Mouse (Mus musculus) stomach, embryonic 15.5 days (tissue): ENCODE measurements at regions not wholly inside any gene's neighbourhood (a gene's known extent, or its start where the extent isn't known, plus 50 kb on each side); places are given as distances from the start of the nearest gene placed in this dataset.

Source experiments
- ATAC-seq: fragments of 200-750 bp; cut with Nextera tagmentation; 2 replicates; pipeline ENCODE4 v1.8.0; 2017; ENCODE audit warnings: low read depth, moderate number of reproducible peaks, moderate TSS enrichment; ENCODE audit not compliant: insufficient read depth, low FRiP score
- H3K27ac ChIP-seq: fragments of 300-500 bp; sonication (generic); 2 replicates; pipeline ENCODE4 v1.5.1; 2015; ENCODE audit warnings: mild to moderate bottlenecking, inconsistent platforms
- H3K27me3 ChIP-seq: fragments of 300-500 bp; sonication (generic); replicated peaks from 2 replicates; pipeline ENCODE4 v1.6.1; 2015; ENCODE audit warnings: inconsistent platforms
- H3K36me3 ChIP-seq: fragments of 300-500 bp; sonication (generic); 2 replicates; pipeline ENCODE4 v1.6.1; 2015; ENCODE audit warnings: inconsistent platforms
- H3K4me1 ChIP-seq: fragments of 300-500 bp; sonication (generic); 2 replicates; pipeline ENCODE4 v1.6.1; 2015; ENCODE audit warnings: inconsistent platforms
- H3K4me2 ChIP-seq: fragments of 300-500 bp; sonication (generic); 2 replicates; pipeline ENCODE4 v1.6.1; 2015; ENCODE audit warnings: mild to moderate bottlenecking, inconsistent platforms
- H3K4me3 ChIP-seq: fragments of 300-500 bp; sonication (generic); replicated peaks from 2 replicates; pipeline ENCODE4 v1.5.1; 2015; ENCODE audit warnings: inconsistent platforms
- H3K9ac ChIP-seq: fragments of 300-500 bp; sonication (generic); 2 replicates; pipeline ENCODE4 v1.6.1; 2015; ENCODE audit warnings: inconsistent platforms
- H3K9me3 ChIP-seq: fragments of 300-500 bp; sonication (generic); 2 replicates; pipeline ENCODE4 v1.6.1; 2016; ENCODE audit warnings: inconsistent platforms
- WGBS: fragments of 180-500 bp; shearing (Covaris S2); methylation state at CpG from one replicate; pipeline ENCODE4 v1.1.7; 2015; 5-methylcytosine and 5-hydroxymethylcytosine counted together

DNA sequence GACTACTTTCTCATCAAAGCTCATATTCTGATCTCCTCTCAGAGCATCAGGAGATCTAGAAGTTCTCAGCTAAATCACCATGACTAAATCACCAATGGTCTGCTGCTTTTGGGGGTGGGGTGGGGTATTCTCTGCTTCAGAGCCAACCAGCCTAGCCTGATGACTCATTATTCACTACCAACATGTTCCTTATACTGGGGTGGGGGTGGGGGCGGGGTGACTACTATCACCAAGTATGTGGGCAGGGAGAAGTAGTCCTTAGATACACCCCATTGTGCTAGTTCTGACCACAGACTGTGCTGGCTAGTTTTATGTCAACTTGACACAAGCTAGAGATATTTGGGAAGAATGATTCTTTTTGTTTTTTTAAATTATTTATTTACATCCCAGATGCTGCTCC is 143.0 kb downstream of the Cbln1 start:
- Histone ChIP-seq H3K9me3 (no peaks in the 10 kb centered on the region), H3K9ac (no peak overlapping the region), H3K4me2 (no peak overlapping the region), H3K4me3 (no peak overlapping the region), H3K4me1 (no peaks in the 10 kb centered on the region), H3K27ac (no peak overlapping the region), H3K27me3 (no peaks in the 10 kb centered on the region), H3K36me3 (no peaks in the 10 kb centered on the region)
- no peak for ATAC-seq
- WGBS, result 81% methylated on average over 1 of the region's 1 CpGs

- Histone ChIP-seq H3K4me3 (no peak overlapping the region), H3K9ac (no peak overlapping the region), H3K9me3 (no peaks in the 10 kb centered on the region), H3K4me2 (no peak overlapping the region), H3K27me3 (no peaks in the 10 kb centered on the region), H3K4me1 (no peaks in the 10 kb centered on the region), H3K27ac (no peak overlapping the region), H3K36me3 (no peaks in the 10 kb centered on the region)
- whole genome bisulfite sequencing, result 46% methylated on average over 3 of the region's 3 CpGs
- ATAC-seq, result no peak
These were observed 157.8 kb downstream of the Cbln1 start for GRCm38 (mm10) chr8:87314570-87314969.

DNA sequence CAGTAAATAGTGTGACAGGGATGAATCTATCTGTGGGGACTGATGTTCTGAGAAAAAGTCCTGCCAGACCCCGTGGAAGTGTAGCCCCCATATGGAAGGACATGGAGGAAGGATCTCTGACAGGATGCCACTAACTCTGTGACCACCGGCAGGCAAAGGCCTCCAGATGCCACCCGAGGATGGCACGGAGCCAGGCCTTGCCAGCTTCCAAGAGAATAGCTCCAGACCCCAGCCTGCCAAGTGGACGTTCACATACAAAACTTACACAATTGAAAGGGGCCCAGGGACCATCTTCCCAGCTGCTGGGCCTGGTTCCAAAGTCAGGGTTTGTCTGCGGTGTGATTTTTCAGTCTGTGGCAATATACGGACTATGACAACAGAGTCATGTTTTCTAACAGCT is 161.1 kb downstream of the Cbln1 start:
- H3K4me1 ChIP-seq, result no peaks in the 10 kb centered on the region
- no peak overlapping the region for H3K4me3 ChIP-seq
- H3K4me2 ChIP-seq, result no peak overlapping the region
- 67% methylated on average over 7 of the region's 7 CpGs for WGBS
- no peaks in the 10 kb centered on the region for H3K9me3 ChIP-seq
- H3K9ac ChIP-seq, result no peak overlapping the region
- no peak overlapping the region for H3K27ac ChIP-seq
- ATAC-seq, result no peak
- H3K27me3 ChIP-seq, result no peaks in the 10 kb centered on the region
- no peaks in the 10 kb centered on the region for H3K36me3 ChIP-seq

DNA sequence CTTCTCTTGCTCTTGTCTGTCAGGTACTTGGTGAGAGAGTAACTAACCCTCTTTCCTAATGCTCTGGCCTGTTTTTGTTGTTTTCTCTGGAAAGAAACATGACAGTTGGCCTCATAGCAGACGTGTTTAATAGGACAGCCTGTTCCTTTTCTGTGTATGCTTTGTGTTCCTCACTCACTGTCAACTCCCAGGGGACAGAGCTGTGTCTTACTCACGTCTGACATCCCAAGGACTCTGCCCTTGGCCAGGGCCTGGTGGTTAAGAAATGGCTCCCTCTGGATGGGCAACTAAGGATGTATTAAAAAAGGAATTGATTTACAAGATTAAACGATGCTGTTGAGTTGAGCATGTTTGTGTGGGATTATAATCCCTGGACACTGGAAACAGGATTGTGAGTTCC is 164.1 kb downstream of the Cbln1 start:
- 71% methylated on average over 3 of the region's 3 CpGs for WGBS
- no peak overlapping the region for H3K4me3 ChIP-seq

GRCm38 (mm10) chr8:87305001-87305400 is 167.4 kb downstream of the Cbln1 start:
- no peak for ATAC-seq
- H3K4me2 ChIP-seq, result no peak overlapping the region
- H3K4me1 ChIP-seq, result no peaks in the 10 kb centered on the region
- no peaks in the 10 kb centered on the region for H3K9me3 ChIP-seq
- 64% methylated on average over 6 of the region's 6 CpGs for WGBS
- no peak overlapping the region for H3K27ac ChIP-seq
- H3K4me3 ChIP-seq, result no peak overlapping the region
- no peaks in the 10 kb centered on the region for H3K36me3 ChIP-seq
- no peak overlapping the region for H3K9ac ChIP-seq
- H3K27me3 ChIP-seq, result no peaks in the 10 kb centered on the region

More for the DNA sequence above, 164.1 kb downstream of the Cbln1 start:
- H3K9me3 ChIP-seq, result no peaks in the 10 kb centered on the region
- H3K36me3 ChIP-seq, result no peaks in the 10 kb centered on the region
- no peak for ATAC-seq
- H3K27me3 ChIP-seq, result no peaks in the 10 kb centered on the region
- no peaks in the 10 kb centered on the region for H3K4me1 ChIP-seq
- H3K4me2 ChIP-seq, result no peak overlapping the region
- no peak overlapping the region for H3K27ac ChIP-seq
- H3K9ac ChIP-seq, result no peak overlapping the region

DNA sequence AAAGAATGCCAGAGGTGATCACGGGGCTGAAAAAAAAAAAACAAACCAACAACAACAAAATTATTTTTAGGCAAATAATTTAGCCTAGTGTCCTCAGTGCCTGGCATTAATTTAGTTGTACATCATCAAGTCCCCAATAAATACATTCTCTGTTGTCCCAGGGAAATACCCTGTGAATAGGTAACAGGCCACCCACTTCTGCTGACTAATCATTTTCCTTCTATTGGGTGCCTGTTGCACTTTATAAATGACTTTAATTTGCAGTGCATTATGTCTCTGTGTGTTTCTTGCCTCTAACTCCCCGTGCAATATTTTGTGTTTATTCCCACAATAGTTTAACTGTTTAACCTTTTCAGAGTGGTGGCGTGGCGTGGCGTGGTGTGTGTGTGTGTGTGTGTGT is 168.9 kb downstream of the Cbln1 start:
- Histone ChIP-seq H3K36me3 (no peaks in the 10 kb centered on the region), H3K27me3 (no peaks in the 10 kb centered on the region), H3K9me3 (no peaks in the 10 kb centered on the region), H3K9ac (no peak overlapping the region), H3K27ac (no peak overlapping the region), H3K4me2 (no peak overlapping the region), H3K4me3 (no peak overlapping the region), H3K4me1 (no peaks in the 10 kb centered on the region)
- ATAC-seq, result no peak
- WGBS, result 80% methylated on average over 5 of the region's 5 CpGs

DNA sequence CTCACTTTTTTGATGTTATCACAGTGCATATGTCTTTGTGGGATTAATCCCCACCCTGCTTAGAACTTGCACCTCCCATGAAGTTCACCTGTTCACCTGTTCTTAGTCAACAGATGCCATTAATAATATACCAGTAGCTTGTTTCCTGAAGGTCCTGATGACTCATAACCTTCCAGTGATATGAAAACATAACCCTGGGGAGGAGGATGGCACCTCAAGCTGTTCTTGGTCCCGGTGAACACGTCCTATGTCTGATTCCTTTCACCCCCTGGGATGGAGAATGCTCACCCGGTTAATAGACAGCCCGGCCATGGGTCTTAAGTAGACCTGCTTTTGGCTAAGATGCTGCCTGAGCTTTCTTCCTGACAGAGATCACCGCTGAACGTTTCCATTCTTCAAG is 174.6 kb downstream of the Cbln1 start:
- H3K27me3 ChIP-seq, result no peaks in the 10 kb centered on the region
- no peak overlapping the region for H3K27ac ChIP-seq
- no peaks in the 10 kb centered on the region for H3K36me3 ChIP-seq
- H3K4me3 ChIP-seq, result no peak overlapping the region
- no peaks in the 10 kb centered on the region for H3K4me1 ChIP-seq
- no peak for ATAC-seq
- 90% methylated on average over 6 of the region's 6 CpGs for WGBS
- H3K9me3 ChIP-seq, result no peaks in the 10 kb centered on the region
- no peak overlapping the region for H3K4me2 ChIP-seq
- no peak overlapping the region for H3K9ac ChIP-seq

DNA sequence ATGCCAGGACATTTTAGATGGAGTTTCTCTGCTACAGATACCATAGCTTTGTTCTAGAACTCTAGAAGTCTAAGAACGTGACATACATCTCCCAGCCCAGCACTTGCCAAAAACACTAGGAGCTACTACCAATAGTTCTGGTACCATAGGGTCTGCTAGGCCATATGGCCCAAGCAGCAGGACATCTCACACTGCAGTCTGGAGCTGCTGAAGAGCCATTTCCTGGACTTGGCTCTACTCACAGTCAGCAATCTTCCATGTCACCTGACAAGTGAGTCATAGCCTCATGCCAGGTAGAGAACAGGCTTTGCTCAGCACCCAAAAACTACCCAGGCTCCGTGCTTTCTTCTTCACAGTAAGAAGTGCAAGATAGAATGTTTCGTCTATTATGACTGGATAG is 175.1 kb downstream of the Cbln1 start:
- H3K27me3 ChIP-seq, result no peaks in the 10 kb centered on the region
- no peak overlapping the region for H3K4me2 ChIP-seq
- H3K27ac ChIP-seq, result no peak overlapping the region
- WGBS, result 77% methylated on average over 3 of the region's 3 CpGs
- no peaks in the 10 kb centered on the region for H3K36me3 ChIP-seq
- no peak overlapping the region for H3K4me3 ChIP-seq
- no peaks in the 10 kb centered on the region for H3K9me3 ChIP-seq
- H3K9ac ChIP-seq, result no peak overlapping the region
- ATAC-seq, result no peak
- H3K4me1 ChIP-seq, result no peaks in the 10 kb centered on the region

- no peaks in the 10 kb centered on the region for H3K36me3 ChIP-seq
These were observed 186.3 kb downstream of the Cbln1 start for GRCm38 (mm10) chr8:87286059-87286458.

DNA sequence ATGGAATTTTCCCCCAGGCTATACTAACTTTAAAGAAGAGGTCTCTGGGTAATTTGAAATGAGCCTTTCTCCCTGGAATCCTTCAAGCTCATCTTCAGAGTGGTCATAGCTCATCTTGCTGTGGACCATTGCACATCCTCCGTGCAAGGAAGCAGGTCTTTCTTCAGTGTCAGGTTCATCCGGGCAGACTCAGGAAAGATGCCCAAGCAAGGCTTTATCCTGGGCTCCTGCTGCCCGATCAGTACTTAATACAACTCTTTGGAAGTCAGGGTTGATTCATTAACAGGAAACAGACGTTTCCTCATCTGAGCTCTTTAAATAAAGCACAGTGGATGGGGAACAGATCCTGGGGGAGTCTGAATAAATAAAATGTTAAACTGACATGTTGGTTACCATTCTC is 188.1 kb downstream of the Cbln1 start:
- Histone ChIP-seq H3K27me3 (no peaks in the 10 kb centered on the region), H3K27ac (no peak overlapping the region), H3K4me2 (no peak overlapping the region), H3K4me3 (no peak overlapping the region), H3K36me3 (no peaks in the 10 kb centered on the region), H3K9ac (no peak overlapping the region), H3K4me1 (no peaks in the 10 kb centered on the region), H3K9me3 (no peaks in the 10 kb centered on the region)
- WGBS, result 55% methylated on average over 4 of the region's 4 CpGs
- no peak for ATAC-seq

More at GRCm38 (mm10) chr8:87286059-87286458, 186.3 kb downstream of the Cbln1 start:
- no peak overlapping the region for H3K4me2 ChIP-seq
- no peaks in the 10 kb centered on the region for H3K27me3 ChIP-seq
- H3K4me1 ChIP-seq, result no peaks in the 10 kb centered on the region
- no peak for ATAC-seq
- no peak overlapping the region for H3K4me3 ChIP-seq
- WGBS, result 74% methylated on average over 8 of the region's 8 CpGs
- no peaks in the 10 kb centered on the region for H3K9me3 ChIP-seq
- no peak overlapping the region for H3K9ac ChIP-seq
- H3K27ac ChIP-seq, result no peak overlapping the region

DNA sequence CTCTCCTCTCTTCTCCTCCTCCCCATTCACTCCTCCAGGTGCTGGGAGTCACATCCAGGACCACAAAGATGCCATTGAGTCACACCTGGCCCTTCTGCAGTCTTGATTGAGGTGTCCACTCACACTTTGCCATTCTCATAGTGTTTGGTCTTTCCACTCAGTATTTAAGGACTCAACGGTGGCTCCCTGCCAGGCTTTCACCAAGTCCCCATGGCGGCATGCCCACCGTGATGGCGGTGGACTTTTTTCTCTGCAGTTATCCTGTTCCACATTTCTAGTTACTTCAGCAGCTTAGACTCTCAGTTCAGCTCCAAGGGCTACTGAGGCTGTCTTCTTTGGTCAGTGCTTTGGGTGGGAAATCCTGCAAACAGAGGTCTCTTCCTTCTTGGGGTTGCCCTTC is 189.9 kb downstream of the Cbln1 start:
- WGBS, result 94% methylated on average over 4 of the region's 4 CpGs
- no peaks in the 10 kb centered on the region for H3K4me1 ChIP-seq
- ATAC-seq, result no peak
- H3K27me3 ChIP-seq, result no peaks in the 10 kb centered on the region
- H3K36me3 ChIP-seq, result no peaks in the 10 kb centered on the region
- no peaks in the 10 kb centered on the region for H3K9me3 ChIP-seq
- H3K4me3 ChIP-seq, result no peak overlapping the region
- no peak overlapping the region for H3K4me2 ChIP-seq
- no peak overlapping the region for H3K9ac ChIP-seq
- no peak overlapping the region for H3K27ac ChIP-seq

DNA sequence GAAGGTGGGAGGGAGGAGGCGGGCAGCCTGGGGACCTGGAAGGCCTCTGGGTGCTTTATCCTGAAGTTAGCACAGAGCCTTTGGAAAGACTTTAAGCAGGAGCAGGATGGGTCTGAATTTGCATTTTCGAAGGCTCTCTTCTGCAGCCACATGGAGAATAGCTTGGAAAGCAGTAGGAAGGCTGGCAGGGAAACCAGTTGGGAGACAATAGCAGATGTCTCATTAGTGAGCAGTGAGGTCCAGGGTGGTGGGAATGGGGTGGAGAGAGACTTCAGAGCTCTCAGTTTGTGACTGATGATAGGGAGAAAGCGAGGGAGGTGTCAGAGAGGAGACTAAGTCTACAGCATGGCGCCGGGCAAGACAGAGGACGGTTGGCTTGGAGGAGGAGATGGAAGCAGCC is 199.1 kb downstream of the Cbln1 start:
- WGBS, result 45% methylated on average over 6 of the region's 6 CpGs
- no peak for ATAC-seq
- no peak overlapping the region for H3K4me3 ChIP-seq
- no peak overlapping the region for H3K27ac ChIP-seq
- H3K36me3 ChIP-seq, result no peaks in the 10 kb centered on the region
- H3K4me2 ChIP-seq, result no peak overlapping the region
- no peaks in the 10 kb centered on the region for H3K27me3 ChIP-seq
- no peak overlapping the region for H3K9ac ChIP-seq
- H3K9me3 ChIP-seq, result no peaks in the 10 kb centered on the region
- no peaks in the 10 kb centered on the region for H3K4me1 ChIP-seq

GRCm38 (mm10) chr8:87270525-87271187 is 201.8 kb downstream of the Cbln1 start:
- H3K4me3 ChIP-seq, result no peak overlapping the region
- no peak for ATAC-seq
- no peaks in the 10 kb centered on the region for H3K9me3 ChIP-seq
- 71% methylated on average over 3 of the region's 3 CpGs for WGBS
- H3K27ac ChIP-seq, result no peak overlapping the region
- no peaks in the 10 kb centered on the region for H3K27me3 ChIP-seq
- H3K4me2 ChIP-seq, result no peak overlapping the region
- no peaks in the 10 kb centered on the region for H3K36me3 ChIP-seq
- H3K9ac ChIP-seq, result no peak overlapping the region
- H3K4me1 ChIP-seq, result no peaks in the 10 kb centered on the region
